Mouse (Mus musculus) spleen, adult 2 months (tissue): ENCODE measurements around the gene Teddm2.

Experiments
- CTCF ChIP-seq: fragments of 200-500 bp; IDR thresholded peaks from 2 replicates; pipeline ENCODE4 v1.5.1; 2011; ENCODE audit warnings: mild to moderate bottlenecking, inconsistent platforms; ENCODE audit not compliant: insufficient read depth, insufficient read length, insufficient replicate concordance; ENCODE audit errors: extremely low read depth
- POLR2A ChIP-seq: fragments of 200-500 bp; IDR thresholded peaks from 2 replicates; pipeline ENCODE4 v1.6.1; 2011; ENCODE audit warnings: low read depth, low read length, inconsistent platforms

- TF ChIP-seq CTCF = peak; percentile 26; the same call in 1 of the 2 replicates
- TF ChIP-seq POLR2A = no peak
Measured at GRCm38 (mm10) chr1:153807390-153807993, 92.5 kb downstream of the Teddm2 start.
